8 mouse cellular contexts compared by ENCODE assay signal in genomic region chr12:84774376-84774775, GRCm38 (mm10). TPM values are rescaled to one million over a fixed set of nuclear protein-coding genes. Genes with fewer than 3 reads are reported as not detected.
DNase-seq lines count a peak whose midpoint lies in the region; ATAC-seq lines count a peak whose summit lies in the region.

No protein-coding gene starts in this region.

- H3K27ac ChIP-seq in midbrain, embryonic 10.5 days (replicated peaks) = no peak overlapping the region
- no peak overlapping the region for H3K27ac ChIP-seq in midbrain, embryonic 11.5 days (ENCODE audit: low read depth, low read length)
- H3K27ac ChIP-seq in limb, embryonic 15.5 days = no peak overlapping the region

- H3K4me3 ChIP-seq in midbrain, embryonic 10.5 days = peak overlapping the region; percentile 83
- no peak overlapping the region for H3K4me3 ChIP-seq in midbrain, embryonic 11.5 days (ENCODE audit: low read depth, low read length)
- H3K4me3 ChIP-seq in limb, embryonic 15.5 days = 0 out of 2 replicates have a peak overlapping the region, but pooled peaks have one; percentile 74

- no peak for ATAC-seq in midbrain, embryonic 11.5 days (ENCODE audit: low FRiP score)
- ATAC-seq in limb, embryonic 15.5 days (ENCODE audit: insufficient number of reproducible peaks, low FRiP score, low TSS enrichment, low read depth) = no peak

- no peaks in the 10 kb centered on the region for H3K27me3 ChIP-seq in midbrain, embryonic 10.5 days (ENCODE audit: low read depth, poor library complexity, severe bottlenecking)
- no peaks in the 10 kb centered on the region for H3K27me3 ChIP-seq in midbrain, embryonic 11.5 days (ENCODE audit: control insufficient read depth, insufficient read depth, low read length)
- no peaks in the 10 kb centered on the region for H3K27me3 ChIP-seq in limb, embryonic 15.5 days

- 93% methylated on average over 6 of the region's 6 CpGs for WGBS in midbrain, embryonic 10.5 days
- WGBS in midbrain, embryonic 11.5 days = 94% methylated on average over 6 of the region's 6 CpGs
- 86% methylated on average over 6 of the region's 6 CpGs for WGBS in limb, embryonic 15.5 days

- no peak overlapping the region for H3K9ac ChIP-seq in midbrain, embryonic 11.5 days (ENCODE audit: low read length)
- H3K9ac ChIP-seq in limb, embryonic 15.5 days = no peak overlapping the region

- H3K4me1 ChIP-seq in midbrain, embryonic 10.5 days = peaks cover 36% of the 10 kb centered on the region
- H3K4me1 ChIP-seq in midbrain, embryonic 11.5 days (ENCODE audit: control insufficient read depth, insufficient read depth, low read length) = peaks cover 18% of the 10 kb centered on the region
- peaks cover 26% of the 10 kb centered on the region for H3K4me1 ChIP-seq in limb, embryonic 15.5 days

- peak; percentile 41 for DNase-seq in cerebellum, adult 11-12 months
- no peak for DNase-seq in cerebellum, postnatal 4 days (ENCODE audit: low spot score in 2 of 2)
- DNase-seq in midbrain, embryonic 10.5 days (ENCODE audit: low spot score) = no peak
- DNase-seq in midbrain, embryonic 11.5 days (ENCODE audit: low spot score, missing footprints) = no peak
- peak; percentile 43 to 69 for DNase-seq in spleen, postnatal 36 days (ENCODE audit: low spot score in 2 of 2)
- no peak for DNase-seq in testis, postnatal 14 days (ENCODE audit: low spot score)
- no peak for DNase-seq in gastrocnemius, adult 8-10 months (ENCODE audit: low spot score in 2 of 2)

- peaks cover 31% of the 10 kb centered on the region for H3K36me3 ChIP-seq in midbrain, embryonic 10.5 days
- H3K36me3 ChIP-seq in midbrain, embryonic 11.5 days (ENCODE audit: control insufficient read depth, insufficient read depth, low read length) = no peaks in the 10 kb centered on the region
- H3K36me3 ChIP-seq in limb, embryonic 15.5 days = peaks cover 3% of the 10 kb centered on the region; the same call in 1 of the 2 replicates

- H3K9me3 ChIP-seq in midbrain, embryonic 10.5 days (replicated peaks) = no peaks in the 10 kb centered on the region
- no peaks in the 10 kb centered on the region for H3K9me3 ChIP-seq in midbrain, embryonic 11.5 days (ENCODE audit: control insufficient read depth, low read length)
- no peaks in the 10 kb centered on the region for H3K9me3 ChIP-seq in limb, embryonic 15.5 days

- no peak overlapping the region; the same call in 1 of the 2 replicates for H3K4me2 ChIP-seq in midbrain, embryonic 11.5 days
- H3K4me2 ChIP-seq in limb, embryonic 15.5 days = no peak overlapping the region

RNA-seq across cellular contexts. Expression of gene Isca2, which starts 1.3 kb away (rescaled TPM):
- 162 and 190 TPM in 2 replicates for polyA plus RNA-seq in midbrain, embryonic 10.5 days (2016; fragmentation: Nextera tagmentation; extraction: Ambion mirVana)
- 162 and 171 TPM in 2 replicates for polyA plus RNA-seq in midbrain, embryonic 11.5 days (2014; fragmentation: Nextera tagmentation; extraction: Ambion mirVana)
- polyA plus RNA-seq in limb, embryonic 15.5 days (2015; fragmentation: Nextera tagmentation; extraction: Ambion mirVana) = 113 TPM in 2 replicates
- total RNA-seq in gastrocnemius, adult 8-10 months (2022) = 10 to 100 TPM; 41.4 to 48.9 (median 45.8) TPM

RNA-seq across cellular contexts. Expression of gene Npc2, which starts 1.4 kb away (rescaled TPM):
- polyA plus RNA-seq in midbrain, embryonic 10.5 days (2016; fragmentation: Nextera tagmentation; extraction: Ambion mirVana) = 82.7 and 93.0 TPM in 2 replicates
- 97.2 and 102 TPM in 2 replicates for polyA plus RNA-seq in midbrain, embryonic 11.5 days (2014; fragmentation: Nextera tagmentation; extraction: Ambion mirVana)
- 72.0 and 76.6 TPM in 2 replicates for polyA plus RNA-seq in limb, embryonic 15.5 days (2015; fragmentation: Nextera tagmentation; extraction: Ambion mirVana)
- total RNA-seq in gastrocnemius, adult 8-10 months (2022) = 10 to 100 TPM; 12.1 to 16.8 (median 14.0) TPM

Comparison
In these comparisons a context has a peak if more than half of its experiments do, and no peak if none do; other contexts are left out.
1. DNase-seq: peak in cerebellum, adult 11-12 months (single experiment) and spleen, postnatal 36 days (2 of 2); none in cerebellum, postnatal 4 days (0 of 2), midbrain, embryonic 10.5 days (single experiment), midbrain, embryonic 11.5 days (single experiment), testis, postnatal 14 days (single experiment) and gastrocnemius, adult 8-10 months (0 of 2).